Mouse (Mus musculus) adrenal gland (tissue): ENCODE measurements around the gene Eif4b.
"Not testable (repeated sequence)": the region's sequence is repeated elsewhere in the genome, so short reads cannot be mapped to it uniquely, and the experiment has no call there.

Experiments
- intact Hi-C: fragments of 180-260 bp; cut with DNase I; formaldehyde crosslinking; loops from one replicate; pipeline ENCODE4 v1.15.1; 2025

The Eif4b gene

DNA sequence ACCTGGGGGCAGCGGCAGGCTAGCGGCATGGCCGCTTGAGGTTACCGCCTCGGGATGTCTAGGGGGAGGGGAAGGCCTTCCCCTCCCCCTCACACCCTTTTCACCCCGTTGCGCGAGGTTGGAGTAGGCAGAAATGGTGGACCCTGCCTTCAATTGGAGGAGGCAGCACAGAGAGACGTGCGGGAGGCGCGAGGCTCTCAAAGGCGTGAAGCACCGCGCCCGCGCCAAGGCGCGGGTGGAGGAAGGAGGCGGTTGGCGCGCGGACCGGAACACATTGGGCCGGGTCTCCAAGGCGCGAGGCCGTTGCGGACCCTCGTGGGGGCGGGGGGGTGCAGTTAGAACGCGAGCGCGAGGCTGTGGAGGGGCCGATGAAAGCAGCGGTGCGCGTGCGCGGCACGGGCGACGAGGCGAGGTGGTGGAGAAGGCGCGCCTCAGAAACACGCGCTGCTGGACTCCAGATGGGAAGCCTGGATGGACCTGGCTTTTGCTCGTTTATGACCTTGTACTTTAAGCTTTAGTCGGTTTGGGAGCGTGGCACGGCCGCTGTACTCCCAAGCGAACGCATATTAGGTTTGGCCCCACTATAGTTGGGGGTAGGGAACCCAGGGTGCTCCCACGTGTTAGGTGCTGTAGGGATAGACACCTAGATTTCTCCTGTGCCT lies 628 bp downstream of the Eif4b start:
- intact Hi-C loops, result no loop called here

- intact Hi-C loops, result no loop called here
Observed at GRCm38 (mm10) chr15:102074876-102075585, 1.5 kb downstream of the Eif4b start.

GRCm38 (mm10) chr15:102077111-102077677 lies 3.6 kb downstream of the Eif4b start:
- intact Hi-C loops, result no loop called here

DNA sequence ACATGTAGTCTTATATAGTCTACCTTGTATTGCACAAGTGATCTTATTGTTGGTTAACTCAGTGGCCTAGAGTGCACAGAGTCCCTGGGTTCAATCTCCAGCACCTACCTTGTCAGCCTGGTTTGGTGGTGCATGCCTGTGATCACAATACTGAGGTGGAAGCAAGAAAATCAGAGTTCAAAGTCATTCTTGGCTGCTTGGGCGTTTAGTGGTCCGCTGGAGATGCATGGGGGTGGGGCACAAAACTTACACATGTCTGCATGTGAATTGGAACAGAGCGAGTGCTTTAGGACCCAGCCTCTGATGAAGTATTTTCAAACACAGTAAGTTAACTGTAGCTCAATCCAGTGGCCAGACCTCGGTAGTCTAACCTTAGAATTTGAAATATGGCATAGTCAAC lies 5.6 kb downstream of the Eif4b start:
- intact Hi-C loops, result no loop called here

GRCm38 (mm10) chr15:102079924-102080323 lies 6.4 kb downstream of the Eif4b start:
- intact Hi-C loops, result not testable (repeated sequence)

- intact Hi-C loops, result no loop called here
Observed at GRCm38 (mm10) chr15:102080429-102080828, 6.9 kb downstream of the Eif4b start.

DNA sequence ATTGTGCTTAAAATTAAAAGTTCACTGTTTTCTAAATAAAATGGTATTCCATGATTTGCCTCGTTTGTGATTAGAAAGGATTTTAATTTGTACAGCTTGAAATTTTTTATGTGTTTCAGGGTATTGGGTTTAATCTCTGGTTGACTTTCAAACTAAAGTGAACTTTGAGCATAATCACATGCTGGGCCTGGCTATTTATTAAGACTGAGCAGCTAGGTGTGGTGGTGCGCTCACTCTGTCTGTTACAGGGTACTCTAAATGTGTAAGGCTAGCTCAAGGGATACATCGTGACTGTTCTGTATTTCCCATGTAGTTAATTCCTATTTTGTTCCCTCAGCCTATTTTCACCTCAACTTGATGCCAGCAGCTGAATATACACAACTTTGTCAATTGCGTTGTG lies 8.6 kb downstream of the Eif4b start:
- intact Hi-C loops, result no loop called here

GRCm38 (mm10) chr15:102083028-102083427 lies 9.5 kb downstream of the Eif4b start:
- intact Hi-C loops, result no loop called here

- intact Hi-C loops, result no loop called here
Observed at GRCm38 (mm10) chr15:102089914-102090585, 16.5 kb downstream of the Eif4b start.

- intact Hi-C loops, result no loop called here
Observed at GRCm38 (mm10) chr15:102091063-102091679, 17.6 kb downstream of the Eif4b start.

DNA sequence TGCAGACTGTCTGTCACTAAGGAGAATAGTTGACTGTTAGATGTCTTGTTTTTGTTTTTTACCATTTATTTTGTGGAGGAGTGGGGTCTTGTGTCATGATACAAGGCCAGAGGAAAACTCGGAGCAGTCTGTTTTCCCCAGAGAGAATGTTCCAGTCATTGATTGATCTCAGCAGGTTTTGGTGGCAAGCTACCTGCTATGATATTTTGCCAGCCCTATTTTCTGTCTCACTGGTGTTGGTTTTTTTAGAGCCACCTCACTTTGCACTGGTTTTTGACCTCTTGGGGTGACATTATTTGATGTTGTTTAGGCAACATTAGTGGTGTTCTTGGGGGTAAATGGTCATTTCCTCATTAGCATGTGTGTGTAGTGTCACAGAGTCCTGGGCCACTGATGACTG lies 18.1 kb downstream of the Eif4b start:
- intact Hi-C loops, result no loop called here

DNA sequence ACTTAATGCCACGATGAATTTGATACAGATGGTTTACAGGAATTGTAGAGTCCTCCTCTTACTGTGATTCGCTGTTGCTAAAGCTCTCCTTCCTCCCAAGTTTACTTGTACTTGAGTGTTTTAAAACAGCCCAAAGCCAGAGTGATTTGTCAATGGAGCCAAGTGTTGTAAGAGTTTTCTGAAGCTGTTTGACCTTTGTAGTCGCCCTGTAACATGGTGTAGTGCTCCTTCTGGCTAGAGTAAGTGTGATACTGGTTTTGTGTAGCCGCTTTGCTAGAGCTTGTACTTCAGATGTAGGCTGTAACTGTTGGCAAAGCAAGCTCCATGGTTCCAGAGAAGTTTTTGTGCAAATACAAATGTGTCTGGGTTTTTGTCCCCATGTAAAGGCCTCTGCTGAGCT lies 18.6 kb downstream of the Eif4b start:
- intact Hi-C loops, result no loop called here

GRCm38 (mm10) chr15:102094157-102094556 lies 20.6 kb downstream of the Eif4b start:
- intact Hi-C loops, result no loop called here

DNA sequence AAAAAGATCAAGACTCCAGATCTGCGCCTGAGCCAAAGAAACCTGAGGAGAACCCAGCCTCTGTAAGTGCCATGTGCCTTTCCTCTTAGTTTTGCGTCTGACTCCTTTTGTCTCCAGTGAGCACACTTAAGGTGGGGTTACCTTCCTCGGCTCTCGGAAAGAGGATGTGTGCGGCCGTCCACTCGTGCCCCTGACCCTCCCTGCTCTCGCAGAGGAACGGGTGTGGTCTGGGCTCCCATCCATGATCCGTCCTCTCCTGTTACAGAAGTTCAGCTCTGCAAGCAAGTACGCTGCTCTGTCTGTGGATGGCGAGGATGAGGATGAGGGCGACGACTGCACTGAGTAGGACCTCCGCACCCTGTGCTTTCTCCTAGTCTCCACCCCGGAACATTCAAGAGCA lies 21.4 kb downstream of the Eif4b start:
- intact Hi-C loops, result no loop called here

DNA sequence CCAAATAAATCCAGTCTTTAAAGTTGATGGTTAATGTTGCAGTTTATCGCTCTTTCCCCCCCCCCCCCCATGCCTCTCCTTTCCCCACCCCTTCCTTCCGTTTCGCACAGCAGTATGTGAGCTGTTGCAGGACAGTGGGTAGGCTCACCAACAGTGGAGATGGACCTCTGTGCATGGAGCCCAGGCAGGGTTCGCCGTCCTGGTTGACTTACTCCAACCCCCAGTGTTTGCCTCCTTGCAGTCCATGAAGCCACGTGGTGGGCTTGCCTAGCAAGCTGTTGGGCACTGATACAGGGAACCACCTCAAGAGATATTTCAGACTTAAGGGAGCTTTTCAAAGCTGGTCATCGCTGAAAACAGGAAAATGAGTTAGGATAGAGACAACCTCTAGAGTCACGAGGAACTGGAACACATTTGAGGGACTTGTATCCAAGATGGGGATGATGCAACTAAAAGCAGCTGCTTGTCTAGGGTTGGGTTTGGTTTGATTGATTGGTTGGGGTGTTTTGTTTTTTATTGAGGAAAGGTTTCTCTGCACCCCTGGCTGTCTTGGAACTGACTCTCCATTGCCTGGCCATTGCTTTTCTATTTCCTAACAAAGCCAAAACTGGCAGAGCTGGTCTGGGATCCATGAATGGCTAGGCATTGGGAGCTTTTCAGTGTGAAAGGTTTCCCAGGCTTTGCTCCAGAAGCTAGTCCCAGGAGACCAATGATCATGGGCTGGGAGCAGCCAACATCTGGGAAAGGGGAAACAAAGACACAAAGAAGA lies 23.8 kb downstream of the Eif4b start:
- intact Hi-C loops, result no loop called here

- intact Hi-C loops, result no loop called here
Observed at GRCm38 (mm10) chr15:102097991-102098555, 24.5 kb downstream of the Eif4b start.

DNA sequence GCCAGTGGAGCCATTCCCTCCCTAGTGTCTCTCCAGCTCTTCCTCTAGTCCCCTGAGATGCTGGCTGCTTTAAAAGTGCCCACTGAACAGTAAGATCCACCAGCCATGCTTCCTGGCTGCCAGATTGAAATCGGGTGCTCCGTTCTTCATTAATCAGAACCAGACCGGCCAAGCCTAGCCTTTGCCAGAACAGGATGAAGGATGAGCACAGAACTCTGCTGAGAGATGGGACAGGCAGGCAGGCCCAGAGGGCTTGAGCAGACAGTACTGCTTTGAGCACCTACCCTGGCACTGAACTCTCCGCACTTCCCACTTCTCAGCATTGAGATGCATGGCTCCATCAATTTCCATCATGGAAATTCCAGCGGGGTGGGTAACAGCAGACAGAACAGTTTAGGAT lies 25.7 kb downstream of the Eif4b start:
- intact Hi-C loops, result no loop called here

DNA sequence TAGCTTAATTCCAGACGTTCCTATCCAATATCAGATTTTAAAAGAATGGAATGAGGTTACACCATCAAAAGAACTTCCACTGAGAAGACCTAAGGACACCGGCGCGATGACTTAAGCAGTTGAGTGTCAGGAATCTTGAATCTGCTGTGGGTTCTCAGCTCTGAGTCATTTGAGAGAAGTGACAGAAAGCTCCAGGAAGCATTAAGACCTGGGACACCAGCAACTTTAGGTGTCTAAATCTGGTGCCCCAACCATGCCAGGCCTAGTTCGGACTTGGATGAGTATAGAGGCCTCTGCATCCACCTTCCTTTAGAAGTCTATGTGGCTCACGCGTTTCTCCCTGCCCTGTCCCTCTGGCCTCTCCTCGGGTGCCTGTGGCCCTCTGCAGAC lies 26.2 kb downstream of the Eif4b start:
- intact Hi-C loops, result no loop called here

DNA sequence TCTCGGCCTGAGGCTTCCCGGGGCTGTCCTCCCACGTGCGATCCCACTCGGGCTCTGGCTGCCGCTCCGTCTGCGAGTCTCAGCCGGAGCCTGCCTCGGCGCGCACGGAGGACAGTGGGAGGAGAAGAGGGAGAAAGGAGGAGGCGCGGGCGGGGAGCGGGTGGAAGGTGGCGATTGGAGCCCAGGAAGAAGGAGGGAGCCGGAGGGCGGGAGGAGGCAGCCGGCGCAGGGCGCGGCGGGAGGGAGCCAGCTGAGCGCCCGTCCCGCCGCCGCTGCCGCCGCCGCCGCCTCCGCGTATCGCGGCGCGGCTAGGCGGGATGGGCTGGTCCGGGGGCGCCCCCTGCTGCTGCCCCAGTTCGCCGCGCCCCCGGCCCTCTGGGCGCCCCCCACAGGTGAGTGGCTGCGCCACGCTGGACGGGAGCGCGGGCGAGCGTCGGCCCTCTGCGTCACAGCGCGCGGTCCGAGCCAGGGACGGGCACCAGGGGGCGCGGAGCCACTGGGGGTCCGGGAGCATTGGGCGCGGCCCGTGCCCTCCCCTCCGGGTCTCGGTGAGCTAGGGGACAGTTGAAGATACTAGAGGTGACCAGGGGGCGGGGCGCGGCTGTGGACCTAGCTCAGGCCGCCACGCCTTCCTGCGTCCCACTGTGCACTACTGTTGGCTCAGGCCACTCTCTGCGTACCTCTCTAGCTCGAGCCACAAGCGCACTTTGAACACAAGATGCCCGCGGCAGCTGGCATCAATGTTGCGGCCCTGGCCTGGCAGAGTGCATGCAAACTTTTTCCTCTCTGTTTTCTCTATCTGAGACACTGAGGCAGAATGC lies 26.8 kb downstream of the Eif4b start, which contains the start of gene Tns2:
Tns2 (plus strand) TSS at position 253 of the 821 bp plus-strand sequence.
- intact Hi-C loops, result no loop called here
